Mouse (Mus musculus) frontal cortex, postnatal 10 days (tissue): Measurements from ENCODE around the gene Rmdn3.

Experiments used
- DNase-seq, 2 experiments: peaks; one replicate each; pipeline ENCODE4 v3.0.0; 2022; ENCODE audit warnings: low spot score in 2 of 2, mixed read lengths in 1 of 2

The Rmdn3 gene

GRCm38 (mm10) chr2:119167866-119168256 is 11.0 kb upstream of the Rmdn3 start:
- DNase-seq = no peak

GRCm38 (mm10) chr2:119166901-119167865 is 10.3 kb upstream of the Rmdn3 start, which contains the start of gene Gchfr:
Gene Gchfr (plus strand): TSS chr2:119167773.
- DNase-seq = no peak

GRCm38 (mm10) chr2:119165401-119165800 is 8.6 kb upstream of the Rmdn3 start:
- DNase-seq = no peak

DNA sequence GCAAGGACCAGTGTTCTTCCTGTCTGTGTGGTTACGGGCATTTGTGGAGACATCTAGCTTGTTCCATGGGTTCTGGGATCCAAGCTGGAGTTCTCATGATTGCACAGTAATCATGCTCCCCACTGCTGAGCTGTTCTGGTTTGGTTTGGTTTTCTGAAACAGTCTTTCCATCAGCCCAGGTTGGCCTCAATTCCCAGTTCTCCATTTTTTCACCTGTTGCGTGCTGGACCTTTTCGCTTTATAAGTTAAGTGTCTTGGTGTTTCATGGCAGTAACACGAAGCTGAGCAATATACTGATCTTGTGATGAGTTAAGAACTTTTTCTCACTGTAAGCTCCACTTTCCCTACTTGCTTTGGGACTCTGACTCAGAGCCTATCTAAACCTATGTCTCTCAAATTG is 7.2 kb upstream of the Rmdn3 start:
- DNase-seq = no peak

DNA sequence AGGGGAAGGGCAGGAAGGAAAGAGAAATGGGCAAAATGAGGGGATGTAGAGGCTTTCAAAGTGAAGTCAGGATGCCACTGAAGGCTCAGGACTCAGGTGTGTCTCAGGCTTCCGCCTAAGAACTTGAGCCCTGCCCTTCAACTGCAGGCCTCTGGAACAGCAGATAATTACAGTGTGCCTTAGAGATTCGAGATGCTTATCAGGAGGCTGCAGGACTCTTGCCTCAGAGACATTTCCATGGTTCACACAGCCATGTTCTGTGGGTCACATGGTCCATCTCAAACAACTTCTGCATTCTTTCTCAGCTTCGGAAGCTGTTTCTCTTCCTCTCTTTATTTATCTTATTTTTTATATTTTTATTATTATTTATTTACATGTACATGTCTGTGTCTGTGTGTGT is 6.3 kb upstream of the Rmdn3 start:
- DNase-seq = no peak

GRCm38 (mm10) chr2:119161247-119161646 is 4.4 kb upstream of the Rmdn3 start:
- no peak for DNase-seq

DNA sequence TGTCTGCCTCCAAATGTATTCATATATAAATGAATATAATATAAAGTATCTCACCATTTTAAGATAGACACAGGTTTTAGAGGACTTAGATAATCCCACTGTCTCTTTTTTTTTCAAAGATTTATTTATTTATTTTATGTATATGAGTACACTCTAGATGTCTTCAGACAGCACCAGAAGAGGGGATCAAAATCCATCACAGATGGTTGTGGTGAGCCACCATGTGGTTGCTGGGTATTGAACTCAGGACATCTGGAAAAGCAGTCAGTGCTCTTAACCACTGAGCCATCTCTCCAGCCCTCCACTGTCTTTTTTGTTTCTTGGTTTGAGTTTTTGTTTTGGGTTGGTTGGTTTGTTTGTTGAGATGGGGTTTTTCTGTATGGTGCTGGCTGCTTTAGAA is 1.0 kb upstream of the Rmdn3 start:
- no peak for DNase-seq

DNA sequence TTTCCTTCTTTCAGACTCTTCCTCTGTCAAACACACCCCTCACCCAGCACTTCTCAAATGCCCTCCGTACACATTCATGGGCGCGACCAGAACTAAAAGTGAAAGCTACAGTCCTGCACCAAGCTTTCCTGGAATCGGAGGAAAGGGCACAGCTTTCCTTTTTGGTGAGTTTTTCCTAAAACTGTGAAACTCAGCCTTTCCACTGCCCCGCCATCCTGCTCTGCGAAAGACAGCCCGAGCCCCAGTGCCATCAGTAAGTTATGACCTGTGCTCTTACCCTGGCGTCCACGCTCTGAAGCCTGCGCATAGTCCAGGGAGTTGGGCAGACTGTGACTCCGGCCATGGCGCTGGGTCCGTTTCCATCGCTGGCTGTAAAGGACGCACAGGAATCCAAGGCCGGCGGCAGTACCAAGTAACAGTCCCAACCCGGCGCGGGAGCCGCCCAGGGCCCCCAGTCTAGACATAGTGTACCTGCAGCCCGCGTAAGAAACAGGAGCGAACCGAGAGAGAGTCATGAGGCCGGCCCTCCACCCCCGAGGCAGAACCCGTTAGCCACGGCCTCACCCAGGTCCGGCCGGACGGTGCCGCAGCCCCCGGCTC is 653 bp downstream of the Rmdn3 start:
- no peak for DNase-seq

- no peak for DNase-seq
Observed at GRCm38 (mm10) chr2:119155388-119155787, 1.4 kb downstream of the Rmdn3 start.

DNA sequence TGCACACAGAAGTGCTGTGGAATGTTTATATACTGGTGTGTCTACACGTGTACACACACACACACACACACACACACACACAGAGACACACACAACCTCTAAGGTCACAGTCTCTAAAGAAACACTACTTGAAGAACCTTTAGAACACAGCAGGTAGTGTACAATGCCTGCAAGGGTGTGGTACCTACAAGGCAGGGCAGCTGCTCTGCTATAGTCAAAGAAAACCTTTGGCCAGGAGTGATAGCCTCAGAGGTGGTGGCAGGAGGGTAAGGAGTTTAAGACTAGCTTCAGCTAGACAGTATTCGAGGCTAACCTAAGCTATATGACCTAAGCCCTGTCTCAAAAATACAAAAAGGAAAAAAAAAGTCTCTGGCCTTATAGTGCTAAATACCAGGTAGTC is 2.2 kb downstream of the Rmdn3 start:
- no peak for DNase-seq

DNA sequence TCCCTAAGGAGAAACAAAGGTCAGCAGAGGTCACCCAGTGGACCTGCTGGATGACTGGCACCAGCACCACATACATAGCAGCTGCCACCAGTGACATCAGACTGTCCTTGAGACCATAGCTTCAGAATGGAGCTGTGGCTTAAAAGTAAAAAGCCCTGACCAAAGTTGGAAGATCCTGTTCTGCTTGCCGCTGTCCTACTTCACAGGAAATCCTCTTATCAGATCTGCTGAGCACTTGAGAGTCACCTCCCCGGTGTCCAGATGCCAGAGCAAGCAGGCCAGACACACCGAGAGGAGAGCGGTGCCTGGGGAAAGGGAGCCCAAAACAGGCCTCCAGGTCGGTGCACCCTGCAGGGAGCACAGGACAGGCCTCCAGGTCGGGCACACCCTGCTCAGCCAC is 4.6 kb downstream of the Rmdn3 start:
- DNase-seq = no peak

- no peak for DNase-seq
Observed at GRCm38 (mm10) chr2:119147775-119148174, 9.1 kb downstream of the Rmdn3 start.

GRCm38 (mm10) chr2:119147160-119147678 is 9.6 kb downstream of the Rmdn3 start:
- no peak for DNase-seq

DNA sequence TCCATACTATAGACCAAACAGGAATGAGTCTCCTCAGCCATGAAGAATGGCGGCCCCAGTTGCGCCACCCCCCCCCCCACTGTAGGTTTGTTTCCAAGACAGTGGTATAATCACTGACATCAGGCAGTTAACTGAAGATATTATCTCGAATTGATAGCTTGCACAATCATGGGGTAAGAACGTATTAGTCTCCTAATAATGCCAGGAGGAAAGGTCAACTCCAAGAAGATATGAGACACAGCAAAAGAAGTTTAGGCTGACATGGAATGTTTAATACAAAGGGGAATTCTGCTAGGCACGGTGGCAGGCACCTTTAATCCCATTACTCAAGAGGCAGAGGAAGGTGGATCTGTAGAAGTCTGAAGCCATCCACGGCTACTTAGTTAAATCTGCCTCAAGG is 10.4 kb downstream of the Rmdn3 start:
- DNase-seq = no peak

DNA sequence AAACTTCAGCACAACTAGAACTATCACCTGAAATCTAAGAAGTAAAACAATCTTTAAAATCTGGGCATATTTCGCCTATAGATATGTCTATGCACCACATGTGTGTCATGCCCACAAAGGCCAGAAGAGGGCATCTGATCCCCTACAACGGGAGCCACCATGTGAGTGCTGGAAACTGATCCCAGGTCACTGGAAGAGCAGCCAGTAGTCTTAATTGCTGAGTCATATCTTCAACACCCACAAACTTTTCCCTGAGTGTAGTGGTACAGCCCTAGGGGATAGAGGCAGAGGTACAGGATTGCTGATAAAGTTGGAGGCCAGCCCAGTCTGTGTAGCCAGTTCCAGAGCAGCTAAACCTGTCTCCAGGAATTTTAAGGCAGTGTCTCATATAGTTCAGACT is 11.6 kb downstream of the Rmdn3 start:
- DNase-seq = no peak

- no peak for DNase-seq
Observed at GRCm38 (mm10) chr2:119136346-119136898, 20.4 kb downstream of the Rmdn3 start.

DNA sequence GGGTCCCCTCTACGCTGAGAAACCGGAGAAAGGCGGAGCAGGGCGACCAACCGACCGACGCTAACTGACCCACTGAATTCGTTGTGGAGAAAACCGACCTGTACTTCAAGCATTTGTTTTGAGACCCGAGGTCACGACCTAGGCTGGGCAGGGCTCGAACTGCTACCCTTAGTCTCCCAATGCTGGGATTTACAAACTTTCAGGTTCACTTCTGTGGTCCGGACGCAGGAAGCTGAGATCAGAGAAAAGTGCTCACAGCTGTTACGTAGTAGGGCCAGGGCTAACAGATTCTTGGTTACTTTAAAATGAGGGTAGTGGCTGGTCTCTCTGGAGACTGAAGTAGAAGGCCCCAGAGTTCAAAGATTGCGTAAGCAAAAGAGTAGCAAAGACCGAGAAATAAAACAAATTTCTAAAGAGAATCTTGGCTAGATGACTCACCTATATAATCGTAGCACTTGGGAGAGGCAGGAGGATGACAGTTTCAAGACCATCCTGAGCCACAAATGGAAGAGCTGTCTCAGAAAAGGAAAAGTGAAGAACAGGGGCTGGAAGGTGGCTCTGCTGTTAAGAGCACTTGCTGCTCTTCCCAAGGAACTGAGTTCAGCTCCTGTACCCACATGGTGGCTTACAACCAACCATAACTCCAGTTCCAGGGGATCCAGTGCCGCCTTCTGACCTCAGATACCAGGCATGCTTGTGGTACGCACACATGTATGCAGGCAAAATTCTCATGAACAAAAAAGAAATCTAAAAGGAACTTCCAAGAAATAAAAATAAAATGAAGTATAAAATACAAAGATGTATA is 43.5 kb downstream of the Rmdn3 start:
- peak in 1 of 2 experiments; percentile 5 for DNase-seq

- peak; percentile 75 to 83 for DNase-seq
Observed at GRCm38 (mm10) chr2:119112438-119113112, 44.3 kb downstream of the Rmdn3 start, which contains the start of gene Rad51. Gene Rad51 (plus strand): TSS chr2:119112793.

DNA sequence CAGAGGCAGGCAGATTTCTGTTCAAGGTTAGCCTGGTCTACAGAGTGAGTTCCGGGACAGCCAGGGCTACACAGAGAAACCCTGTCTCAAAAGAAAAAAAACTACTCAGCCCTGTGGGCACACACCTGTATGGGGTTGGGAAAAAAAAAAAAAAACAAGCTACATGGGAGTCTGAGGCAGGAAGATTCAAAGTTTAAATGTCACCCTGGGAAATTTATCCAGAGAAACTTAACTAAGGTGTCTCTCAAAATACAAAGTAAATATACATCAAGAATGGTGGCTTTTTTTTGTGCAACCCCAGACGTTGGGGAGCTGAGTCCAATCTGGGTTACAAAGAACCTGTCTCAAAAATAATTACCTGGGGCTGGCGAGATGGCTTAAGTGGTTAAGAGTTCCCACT is 45.8 kb downstream of the Rmdn3 start:
- no peak for DNase-seq

GRCm38 (mm10) chr2:119108554-119108953 is 48.3 kb downstream of the Rmdn3 start:
- DNase-seq = no peak

GRCm38 (mm10) chr2:119106583-119106982 is 50.3 kb downstream of the Rmdn3 start:
- DNase-seq = no peak
